Mouse (Mus musculus): ENCODE data around the gene Fndc10.
"Not testable (repeated sequence)": the region's sequence is repeated elsewhere in the genome, so short reads cannot be mapped to it uniquely, and the experiment has no call there.

Gene Fndc10

DNA sequence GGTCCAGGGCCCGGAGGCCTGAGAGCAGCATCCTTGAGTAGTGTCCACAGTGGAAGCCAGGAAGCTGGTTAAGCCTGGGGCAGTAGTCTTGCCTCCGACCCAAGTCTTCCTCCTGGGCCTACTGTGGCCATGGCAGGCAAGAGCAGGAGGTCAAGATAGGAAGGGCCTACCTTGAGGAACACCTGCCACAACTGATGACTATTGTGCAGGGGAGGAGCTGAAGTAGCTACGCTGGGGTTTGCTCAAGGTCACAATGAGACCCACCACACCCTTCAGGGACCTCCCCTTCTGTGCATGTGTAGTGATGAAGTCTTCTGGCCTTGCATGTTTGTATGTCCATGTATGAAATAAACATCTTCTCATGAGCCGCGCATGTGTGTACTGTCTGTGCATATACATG lies 41.6 kb downstream of the Fndc10 start:
- DNase-seq (ENCODE audit: low spot score in 2 of 2) = no peak

DNA sequence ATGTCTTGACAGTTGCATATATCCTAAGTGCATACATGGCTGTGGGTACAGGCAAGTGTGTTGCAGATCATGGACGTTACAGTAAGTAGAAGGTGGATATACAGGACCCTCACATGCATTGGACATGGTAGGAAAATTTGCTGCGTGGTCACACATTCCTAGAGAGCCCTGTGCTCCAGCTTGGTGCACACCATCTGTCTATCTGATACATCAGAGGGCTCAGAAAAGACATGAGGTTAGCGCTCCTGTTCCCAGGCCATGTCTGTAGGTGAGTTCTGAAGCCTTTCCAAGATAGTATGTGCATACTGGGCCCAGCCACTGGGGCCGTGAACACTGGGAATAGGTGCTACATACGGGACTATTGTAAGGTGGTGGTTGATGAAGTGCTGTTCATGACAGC lies 42.3 kb downstream of the Fndc10 start:
- DNase-seq (ENCODE audit: low spot score in 2 of 2) = no peak

DNA sequence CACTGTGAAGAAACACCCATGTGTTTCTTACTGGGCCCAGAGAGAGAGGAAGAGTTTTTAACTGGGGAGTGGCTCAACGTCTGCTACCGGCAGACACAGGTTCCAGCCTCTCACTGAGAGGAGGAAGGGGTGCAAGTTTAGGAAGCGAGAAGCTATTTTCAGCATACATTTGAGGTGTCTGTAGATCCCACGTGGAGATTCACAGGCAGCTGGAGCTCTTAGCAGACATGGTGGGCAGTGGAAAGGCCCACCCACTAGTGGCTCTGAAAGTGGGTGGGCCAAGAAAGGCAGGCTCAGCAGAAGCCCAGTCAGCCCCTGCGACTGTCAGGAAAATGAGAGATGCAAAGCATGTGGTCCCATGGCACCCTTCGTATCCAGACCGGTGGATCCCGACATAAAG lies 44.1 kb downstream of the Fndc10 start:
- peak; percentile 54 to 77 for DNase-seq (ENCODE audit: low spot score in 2 of 2)

DNA sequence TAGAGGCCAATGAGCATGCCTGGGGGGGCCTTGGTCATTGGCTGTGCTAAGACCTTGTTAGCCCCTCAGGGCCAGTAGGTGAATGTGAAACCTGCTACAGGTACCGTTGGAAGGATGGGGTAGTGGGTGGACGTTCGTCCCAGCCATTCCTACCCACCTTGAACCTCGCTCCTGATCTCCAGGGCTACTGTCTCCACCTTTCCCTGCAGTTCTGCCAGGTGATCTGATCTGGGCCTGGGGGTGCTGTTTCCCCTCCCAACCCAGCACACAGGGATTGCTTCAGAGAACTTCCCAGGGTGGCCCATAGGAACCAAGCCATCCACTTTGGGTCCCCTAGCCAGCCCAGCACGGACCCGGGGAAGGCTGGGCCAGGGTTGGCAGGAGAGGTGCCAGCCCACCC lies 45.0 kb downstream of the Fndc10 start:
- DNase-seq (ENCODE audit: low spot score in 2 of 2) = no peak

DNA sequence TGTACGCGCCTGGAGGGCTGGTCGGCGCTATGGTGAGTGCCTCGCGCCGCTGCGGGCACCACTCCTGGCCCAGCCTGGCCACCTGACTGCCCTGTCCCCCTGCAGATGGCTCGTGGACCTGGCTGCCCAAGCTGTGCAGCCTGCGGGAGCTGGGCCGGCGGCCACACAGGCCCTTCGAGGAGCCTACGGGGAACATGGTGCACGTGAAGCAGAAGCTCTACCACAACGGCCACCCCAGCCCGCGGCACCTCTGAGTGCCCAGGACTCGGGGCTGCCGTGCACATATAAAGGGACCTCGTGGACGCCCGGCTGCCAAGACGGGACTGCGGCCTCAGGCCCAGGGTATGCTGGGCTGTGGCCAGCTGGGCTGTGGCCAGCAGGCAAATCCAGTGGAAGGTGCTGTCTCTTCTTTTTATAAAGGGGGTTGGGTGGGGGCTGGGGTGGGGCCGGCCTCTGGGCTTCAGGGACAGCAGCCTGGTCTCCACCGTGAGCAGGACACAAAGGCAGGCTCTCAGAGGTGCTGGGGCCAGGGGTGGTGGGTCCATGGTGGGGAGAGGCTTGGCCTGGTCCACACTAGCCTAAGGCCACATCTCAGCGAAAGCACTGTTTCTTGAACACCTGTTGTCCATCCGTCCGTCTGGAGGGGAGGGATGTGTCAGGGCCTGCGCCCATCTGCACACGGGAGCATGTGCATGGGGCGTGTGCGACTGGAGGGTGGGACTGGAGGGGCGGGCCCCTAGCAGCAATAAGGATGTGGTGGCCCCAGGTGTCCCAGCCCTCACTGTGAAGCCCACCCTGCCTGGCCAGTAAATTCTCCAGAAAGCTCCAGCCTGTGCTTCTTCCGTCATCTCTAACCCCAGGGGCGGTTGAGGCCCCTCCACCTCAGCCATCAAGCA lies 45.8 kb downstream of the Fndc10 start:
- DNase-seq (ENCODE audit: low spot score in 2 of 2) = no peak

DNA sequence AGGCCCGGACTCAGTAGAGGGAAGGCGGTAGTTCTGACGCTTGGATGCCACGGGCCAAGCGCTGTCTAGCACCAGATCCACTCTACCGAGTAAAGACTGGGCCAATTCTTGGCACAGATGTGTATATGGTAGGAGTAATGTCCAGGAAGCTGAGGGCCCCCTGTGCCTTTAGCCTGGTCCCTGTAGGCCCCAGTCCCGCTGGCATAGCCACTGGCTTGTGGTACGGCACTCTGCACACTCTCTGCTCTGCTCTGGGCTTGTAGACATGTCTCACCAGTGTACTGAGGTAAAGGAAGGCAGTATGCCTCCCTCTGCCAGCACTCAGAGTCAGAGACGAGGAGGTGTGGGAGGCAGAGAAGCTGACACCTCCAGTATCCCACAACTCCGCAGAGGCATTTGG lies 46.5 kb downstream of the Fndc10 start:
- not testable (repeated sequence) for DNase-seq (ENCODE audit: low spot score in 2 of 2)

DNA sequence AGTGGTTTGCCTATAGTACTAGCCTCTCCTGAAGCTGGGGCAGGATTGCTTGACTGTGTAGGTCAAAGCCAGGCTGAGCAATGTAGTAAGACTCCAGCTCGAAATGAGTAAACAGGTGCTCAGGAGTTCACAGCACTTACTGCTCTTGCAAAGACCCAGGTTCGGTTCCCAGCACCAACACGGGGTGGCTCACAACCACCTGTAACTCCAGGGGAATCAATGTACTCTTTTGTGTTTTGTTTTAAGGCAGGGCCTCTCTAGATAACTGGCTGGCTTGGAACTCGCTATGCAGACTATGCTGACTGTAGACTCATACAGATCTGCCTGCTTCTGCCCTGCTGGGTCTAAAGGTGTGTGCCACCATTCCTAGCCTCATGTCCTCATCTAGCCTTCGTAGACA lies 48.5 kb downstream of the Fndc10 start:
- DNase-seq (ENCODE audit: low spot score in 2 of 2) = no peak

DNA sequence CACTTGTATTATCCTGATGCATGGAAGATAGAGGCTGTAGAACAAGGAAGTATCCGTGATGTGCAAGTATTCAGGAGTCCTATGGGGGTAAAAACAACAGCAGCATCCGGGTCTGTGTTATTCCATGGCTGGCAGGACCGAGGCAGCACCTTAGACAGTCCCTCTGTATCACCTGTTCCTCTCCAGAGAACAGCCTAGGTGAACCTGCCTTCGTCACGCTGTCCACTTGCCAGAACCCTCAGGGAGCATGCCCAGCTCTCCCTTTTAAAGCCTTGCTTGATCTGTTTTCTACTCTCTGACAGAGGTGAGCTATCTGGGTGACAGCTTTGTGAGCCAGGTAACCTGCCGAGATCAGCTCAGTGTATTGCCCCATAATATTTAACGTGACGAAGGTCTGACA lies 50.3 kb downstream of the Fndc10 start:
- no peak for DNase-seq (ENCODE audit: low spot score in 2 of 2)

DNA sequence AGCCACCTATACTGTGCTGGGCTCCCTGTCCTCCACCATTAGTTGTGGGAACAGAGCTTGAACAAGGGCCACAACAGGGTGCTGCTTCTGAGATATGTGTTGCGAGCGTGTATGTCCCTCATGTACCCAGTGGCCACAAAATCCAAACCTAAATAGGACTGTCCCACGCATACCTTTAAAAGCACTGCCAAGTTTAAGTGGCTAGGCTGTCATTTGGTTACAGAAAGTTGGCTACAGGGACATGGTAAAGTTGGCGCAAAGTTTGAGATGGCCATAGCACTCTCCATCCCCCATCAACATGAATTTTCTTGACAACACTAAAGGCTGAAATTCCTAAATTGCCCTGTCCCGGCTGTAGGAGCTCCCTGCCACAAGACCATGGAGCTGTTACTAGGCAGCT lies 51.0 kb downstream of the Fndc10 start:
- DNase-seq (ENCODE audit: low spot score in 2 of 2) = no peak

Measured in right cerebral cortex, postnatal 36 days (tissue).